Comparison of ENCODE assay signal across 23 mouse cellular contexts in genomic region chr3:129545228-129545627, GRCm38 (mm10). TPM values are rescaled to one million over a fixed set of nuclear protein-coding genes. Genes with fewer than 3 reads are reported as not detected.
DNase-seq lines count a peak whose midpoint lies in the region; TF ChIP-seq lines count a peak whose summit lies in the region.
"Had no signal": no experiment of that assay in that cellular context is flagged by ENCODE, and none has a peak within 500 bp of the region (broad histone marks: within the 10 kb centered on the region; RNA-seq: fewer than 3 reads in every experiment).

No protein-coding gene starts in this region.

- H3K36me3 ChIP-seq in E14TG2a.4 (ENCODE audit: insufficient read depth, low read length): peaks cover 63% of the 10 kb centered on the region
- H3K36me3 ChIP-seq in ES-E14 (ENCODE audit: control insufficient read depth, insufficient read depth, low read length, poor library complexity, severe bottlenecking): peaks cover 26% of the 10 kb centered on the region

- peak overlapping the region; percentile 79; the same call in 1 of the 2 replicates for H3K27ac ChIP-seq in ES-E14 (ENCODE audit: insufficient read depth, low read depth, low read length, poor library complexity, severe bottlenecking)
- H3K27ac ChIP-seq: forebrain, embryonic 13.5 days; heart, adult 2 months; heart, embryonic 10.5 days; heart, embryonic 13.5 days; hindbrain, embryonic 14.5 days; hindbrain, postnatal 0 days had no signal

- peaks cover 97% of the 10 kb centered on the region for H3K4me1 ChIP-seq in E14TG2a.4 (replicated peaks; ENCODE audit: low read depth, low read length)
- peaks cover 27 to 46% of the 10 kb centered on the region in 2 experiments for H3K4me1 ChIP-seq in ES-E14 (ENCODE audit: control insufficient read depth in 2 of 2, insufficient read depth in 2 of 2, low read length in 2 of 2, poor library complexity in 1 of 2)

- intact Hi-C loops in left cerebral cortex, postnatal 36 days (cut with DNase I): no loop called here

- peak overlapping the region; percentile 50 for H3K4me3 ChIP-seq in E14TG2a.4 (replicated peaks; ENCODE audit: low read length)
- no peak overlapping the region for H3K4me3 ChIP-seq in ES-E14 (ENCODE audit: insufficient read depth in 1 of 2, low read depth in 1 of 2, low read length in 2 of 2, poor library complexity in 1 of 2, severe bottlenecking in 1 of 2)
- H3K4me3 ChIP-seq: forebrain, embryonic 10.5 days; forebrain, embryonic 13.5 days; heart, adult 2 months; heart, embryonic 10.5 days; heart, embryonic 13.5 days had no signal

- H3K9me3 ChIP-seq in E14TG2a.4 (ENCODE audit: low read length): no peaks in the 10 kb centered on the region
- H3K9me3 ChIP-seq in ES-E14 (ENCODE audit: control insufficient read depth, insufficient read depth, low read depth, low read length): no peaks in the 10 kb centered on the region
- H3K9me3 ChIP-seq: heart, embryonic 10.5 days had no signal

- DNase-seq in ES-E14 (ENCODE audit: low read depth, low spot score): no peak
- DNase-seq in T-cell, adult 2 months (ENCODE audit: low spot score): peak; percentile 39
- no peak for DNase-seq in lung, postnatal 36 days
- DNase-seq in urinary bladder, postnatal 4 days (ENCODE audit: low spot score in 2 of 2): no peak
- no peak for DNase-seq in left cerebral cortex, postnatal 36 days (ENCODE audit: low spot score in 2 of 2)
- DNase-seq: adrenal gland, adult 2 months; adrenal gland, postnatal 25 days; cerebellum, adult 11-12 months; cerebellum, adult 8-10 months; cerebellum, postnatal 10 days; gastrocnemius, postnatal 14 days; heart, adult 2 months; heart, postnatal 14 days; heart, postnatal 4 days; kidney, adult 18-20 months had no signal

- no peak for TF ChIP-seq CTCF in E14TG2a.4 (conservative IDR thresholded peaks at IDR 0.05; ENCODE audit: low read length)

- no peak overlapping the region for H3K9ac ChIP-seq in ES-E14 (ENCODE audit: insufficient read depth, low read depth, low read length, poor library complexity, severe bottlenecking)
- H3K9ac ChIP-seq: forebrain, embryonic 13.5 days; heart, embryonic 13.5 days; hindbrain, embryonic 14.5 days had no signal

- in situ Hi-C loops in ES-E14 (cut with MboI; ENCODE audit: low sequenced_read_pairs in 2 of 2, unreplicated experiment in 2 of 2): no loop called here

- no peaks in the 10 kb centered on the region for H3K27me3 ChIP-seq in E14TG2a.4 (ENCODE audit: insufficient read depth, low read length)
- H3K27me3 ChIP-seq: forebrain, embryonic 13.5 days; heart, embryonic 13.5 days; Patski had no signal

TF ChIP-seq in ES-E14, 5 proteins besides CTCF, POLR2A, EP300 and RAD21:
- TF ChIP-seq MAFK (IDR thresholded peaks at IDR 0.05; ENCODE audit: insufficient read depth, low read depth, low read length) (no peak), HCFC1 (IDR thresholded peaks at IDR 0.05; ENCODE audit: borderline replicate concordance, insufficient read depth, low read length) (no peak), CHD2 (IDR thresholded peaks at IDR 0.05; ENCODE audit: low read depth, low read length) (no peak), ZC3H11A (IDR thresholded peaks at IDR 0.05; ENCODE audit: borderline replicate concordance, low read depth, low read length) (no peak), ZNF384 (IDR thresholded peaks at IDR 0.05; ENCODE audit: low read depth, low read length) (peak; percentile 83)

RNA-seq across cellular contexts. Expression of gene Elovl6, which starts 13.1 kb away (rescaled TPM):
- 109 and 118 TPM in 2 replicates for total RNA-seq in ES-E14 (2012; rRNA removed)
- 10 to 100 TPM; 25.7 to 34.1 TPM for total RNA-seq in left cerebral cortex, postnatal 36 days (2021)
